Mouse (Mus musculus): Measurements from ENCODE around the gene Scn4b. TPM values are rescaled to one million over a fixed set of nuclear protein-coding genes. Genes with fewer than 3 reads are reported as not detected.

The Scn4b gene
- not detected for polyA plus RNA-seq (2017; shearing (Covaris generic))

GRCm38 (mm10) chr9:45138191-45139032, at the start of gene Scn4b:
Gene Scn4b (plus strand): TSS chr9:45138395.

GRCm38 (mm10) chr9:45117741-45118431, 20.3 kb upstream of the Scn4b start, which contains the start of gene Scn2b:
Gene Scn2b (plus strand): TSS chr9:45117782.

GRCm38 (mm10) chr9:45181770-45182169, 43.6 kb downstream of the Scn4b start, which contains the start of gene BC049352:
Gene BC049352 (plus strand): TSS chr9:45182007.

Other genes starting within 250 kb of the Scn4b start
- gene Atp5l, start 217.7 kb upstream of the Scn4b start, polyA plus RNA-seq (2017; shearing (Covaris generic)) = 408 TPM
- gene Ube4a, start 172.8 kb upstream of the Scn4b start, polyA plus RNA-seq (2017; shearing (Covaris generic)) = 58.4 TPM
- gene Cd3g, start 158.0 kb upstream of the Scn4b start, polyA plus RNA-seq (2017; shearing (Covaris generic)) = 1,544 TPM
- 1,135 TPM for gene Cd3d, start 156.6 kb upstream of the Scn4b start, polyA plus RNA-seq (2017; shearing (Covaris generic))
- gene Cd3e, start 128.8 kb upstream of the Scn4b start, polyA plus RNA-seq (2017; shearing (Covaris generic)) = 1,627 TPM
- 0.17 TPM for gene Mpzl2, start 98.6 kb upstream of the Scn4b start, polyA plus RNA-seq (2017; shearing (Covaris generic))
- 22.5 TPM for gene Mpzl3, start 83.2 kb upstream of the Scn4b start, polyA plus RNA-seq (2017; shearing (Covaris generic))
- 20.0 TPM for gene Jaml, start 59.2 kb upstream of the Scn4b start, polyA plus RNA-seq (2017; shearing (Covaris generic))
- gene Scn2b, start 20.6 kb upstream of the Scn4b start, polyA plus RNA-seq (2017; shearing (Covaris generic)) = 0.07 TPM
- gene BC049352, start 43.6 kb downstream of the Scn4b start, polyA plus RNA-seq (2017; shearing (Covaris generic)) = 1.2 TPM
- not detected for gene Tmprss4, start 65.7 kb downstream of the Scn4b start, polyA plus RNA-seq (2017; shearing (Covaris generic))
- gene Il10ra, start 130.8 kb downstream of the Scn4b start, polyA plus RNA-seq (2017; shearing (Covaris generic)) = 89.2 TPM
- gene Tmprss13, start 180.7 kb downstream of the Scn4b start, polyA plus RNA-seq (2017; shearing (Covaris generic)) = 0.68 TPM
- not detected for gene Fxyd6, start 231.8 kb downstream of the Scn4b start, polyA plus RNA-seq (2017; shearing (Covaris generic))